28 mouse cellular contexts compared by ENCODE assay signal in genomic region chr7:103682420-103682819, GRCm38 (mm10). TPM values are rescaled to one million over a fixed set of nuclear protein-coding genes. Genes with fewer than 3 reads are reported as not detected.
"Had no signal": no experiment of that assay in that cellular context is flagged by ENCODE, and none has a peak within 500 bp of the region (broad histone marks: within the 10 kb centered on the region; RNA-seq: fewer than 3 reads in every experiment).

Gene Olfr625-ps1 (plus strand): TSS chr7:103682720.

- DNase-seq: heart, postnatal 10 days; heart, postnatal 14 days; heart, postnatal 36 days; heart, postnatal 4 days; kidney, adult 11 months; kidney, adult 18-20 months; kidney, adult 2 months; kidney, adult 8-10 months; kidney, adult 9 months; kidney, postnatal 10 days; kidney, postnatal 14 days; kidney, postnatal 25 days; kidney, postnatal 36 days; kidney, postnatal 4 days; layer of hippocampus, adult 9-11 months; layer of hippocampus, postnatal 36 days had no signal

RNA-seq across cellular contexts. Expression of gene Olfr625-ps1, which starts in this region (rescaled TPM):
- total RNA-seq: heart, postnatal 10 days; heart, postnatal 14 days; heart, postnatal 25 days; heart, postnatal 36 days; heart, postnatal 4 days; hematopoietic stem cell, adult 5-6 weeks; hindbrain, postnatal 0 days; layer of hippocampus, adult 18-20 months; layer of hippocampus, adult 2 months; layer of hippocampus, adult 8-10 months; layer of hippocampus, postnatal 10 days; layer of hippocampus, postnatal 14 days; layer of hippocampus, postnatal 25 days; layer of hippocampus, postnatal 36 days; left cerebral cortex, adult 18-20 months; left cerebral cortex, adult 2 months; left cerebral cortex, adult 8-10 months had no signal
